Mouse (Mus musculus) neural tube, embryonic 14.5 days (tissue): ENCODE data around the gene Egfl7. TPM values are rescaled to one million over a fixed set of nuclear protein-coding genes. Genes with fewer than 3 reads are reported as not detected.
A peak's percentile ranks its signal among the peaks of the same experiment; 100 is the strongest.

Experiments
- ATAC-seq: fragments of 200-750 bp; cut with Nextera tagmentation; 2 replicates; pipeline ENCODE4 v1.8.0; 2017; ENCODE audit warnings: low read depth, mild to moderate bottlenecking, moderate TSS enrichment, moderate library complexity
- H3K27ac ChIP-seq: fragments of 300-500 bp; sonication (generic); 2 replicates; pipeline ENCODE4 v1.5.1; 2014; ENCODE audit warnings: low read depth, mild to moderate bottlenecking, control low read depth, low read length, moderate library complexity, mixed read lengths
- H3K27me3 ChIP-seq: fragments of 300-500 bp; sonication (generic); 2 replicates; pipeline ENCODE4 v1.6.1; 2014; ENCODE audit warnings: low read length; ENCODE audit not compliant: control insufficient read depth, insufficient read depth
- H3K36me3 ChIP-seq: fragments of 300-500 bp; sonication (generic); 2 replicates; pipeline ENCODE4 v1.6.1; 2014; ENCODE audit warnings: low read length, mixed read lengths; ENCODE audit not compliant: control insufficient read depth, insufficient read depth
- H3K4me1 ChIP-seq: fragments of 300-500 bp; sonication (generic); 2 replicates; pipeline ENCODE4 v1.6.1; 2014; ENCODE audit warnings: low read length; ENCODE audit not compliant: control insufficient read depth, insufficient read depth
- H3K4me2 ChIP-seq: fragments of 300-500 bp; sonication (generic); 2 replicates; pipeline ENCODE4 v1.6.1; 2014; ENCODE audit warnings: mild to moderate bottlenecking, low read depth, low read length, control low read depth
- H3K4me3 ChIP-seq: fragments of 300-500 bp; sonication (generic); 2 replicates; pipeline ENCODE4 v1.5.1; 2014; ENCODE audit warnings: low read depth, low read length, control low read depth, mixed read lengths
- H3K9ac ChIP-seq: fragments of 300-500 bp; sonication (generic); replicated peaks from 2 replicates; pipeline ENCODE4 v1.6.1; 2014; ENCODE audit warnings: low read depth, mild to moderate bottlenecking, control low read depth, low read length, mixed read lengths
- H3K9me3 ChIP-seq: fragments of 300-500 bp; sonication (generic); 2 replicates; pipeline ENCODE4 v1.6.1; 2016; ENCODE audit warnings: low read length; ENCODE audit not compliant: control insufficient read depth
- WGBS: fragments of 180-500 bp; shearing (Covaris S2); extraction: QIAGEN DNeasy Blood & Tissue Kit; methylation state at CpG from one replicate; pipeline ENCODE4 v1.1.7; 2014; 5-methylcytosine and 5-hydroxymethylcytosine counted together
- microRNA counts: library from miRNA; unstranded; fragments of <30 nt; microRNA quantifications from one replicate; lab custom pipeline; 2016
- microRNA-seq: library from miRNA; unstranded; fragments of <30 nt; microRNA quantifications from one replicate; pipeline ENCODE4, GENCODE M21; 2016
- polyA plus RNA-seq: library from polyadenylated mRNA; unstranded; fragments of >200 nt; fragmentation: Nextera tagmentation; extraction: Ambion mirVana; gene quantifications from 2 replicates; pipeline ENCODE4 v1.2.1, GENCODE M21; 2014

Gene Egfl7
- polyA plus RNA-seq, 1 experiment from 2014 or later: 37.4 TPM

DNA sequence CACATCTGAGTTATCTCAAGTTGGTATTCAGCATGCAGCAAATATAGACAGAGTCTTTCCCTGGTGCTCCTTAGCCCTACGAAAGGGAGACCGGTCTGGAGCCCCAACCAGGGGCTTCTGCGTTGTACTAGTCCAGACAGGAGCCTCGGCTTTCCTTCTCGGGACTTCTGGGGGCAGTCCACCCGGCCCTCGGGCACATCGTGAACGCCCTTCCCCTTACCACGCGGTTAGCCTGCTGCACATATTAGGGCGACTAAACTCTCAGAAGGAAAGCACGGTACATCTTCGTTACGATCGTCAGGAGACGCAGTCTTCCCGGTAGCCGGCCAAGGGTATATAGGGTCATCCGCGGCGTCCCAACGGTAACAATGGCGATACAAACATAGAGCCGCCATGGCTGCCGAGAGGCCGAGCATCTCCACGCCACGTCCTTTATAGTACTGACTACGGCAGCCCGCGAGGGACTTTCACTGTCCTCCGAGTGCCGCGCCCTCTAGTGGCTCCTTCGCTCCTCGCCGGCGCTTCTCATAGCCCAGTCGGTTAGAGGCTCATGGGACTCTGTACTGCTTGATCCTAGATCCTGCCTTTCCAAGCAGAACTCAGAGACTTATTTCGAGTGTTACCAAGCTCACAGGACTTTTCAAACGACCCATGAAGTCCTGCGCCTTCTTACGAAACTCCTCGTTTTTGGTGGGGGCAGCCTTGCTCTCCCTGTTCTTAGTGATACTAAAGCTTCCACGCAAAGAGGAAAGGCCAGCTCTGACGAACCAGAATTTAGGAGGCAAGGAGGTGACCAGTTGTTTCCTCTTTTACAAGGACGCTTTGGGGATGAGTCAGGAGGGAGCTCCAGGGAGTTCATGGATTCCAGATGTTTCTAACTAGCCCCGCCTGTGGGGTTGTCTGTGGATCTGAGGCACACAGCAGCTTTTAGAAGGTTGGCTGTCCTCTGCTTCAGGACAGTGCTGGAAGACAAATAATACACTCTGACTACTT, 60.3 kb downstream of the Egfl7 start:
- no peaks in the 10 kb centered on the region for H3K9me3 ChIP-seq
- H3K36me3 ChIP-seq: peaks cover 30% of the 10 kb centered on the region
- peak overlapping the region; percentile 76 for H3K4me3 ChIP-seq
- 4% methylated on average over 49 of the region's 49 CpGs for WGBS
- ATAC-seq: peak; percentile 85
- H3K4me1 ChIP-seq: peaks cover 16% of the 10 kb centered on the region
- H3K27me3 ChIP-seq: no peaks in the 10 kb centered on the region
- H3K9ac ChIP-seq: peak overlapping the region; percentile 82
- peak overlapping the region; percentile 79 for H3K4me2 ChIP-seq
- H3K27ac ChIP-seq: peak overlapping the region; percentile 77

GRCm38 (mm10) chr2:26641006-26641647, 61.3 kb downstream of the Egfl7 start:
- peaks cover 16% of the 10 kb centered on the region for H3K4me1 ChIP-seq
- no peak overlapping the region for H3K4me2 ChIP-seq
- no peaks in the 10 kb centered on the region for H3K9me3 ChIP-seq
- H3K27me3 ChIP-seq: no peaks in the 10 kb centered on the region
- no peak overlapping the region for H3K4me3 ChIP-seq
- no peak overlapping the region for H3K9ac ChIP-seq
- WGBS: 86% methylated on average over 7 of the region's 7 CpGs
- H3K36me3 ChIP-seq: peaks cover 20% of the 10 kb centered on the region
- 0 out of 2 replicates have a peak overlapping the region, but pooled peaks have one; percentile 4 for H3K27ac ChIP-seq
- ATAC-seq: no peak

MicroRNAs encoded within 50 kb of the gene (microRNA counts, 519-probe panel; counts per million panel counts)
- microRNA mmu-miR-126-3p (lab: Ali Mortazavi, UCI) (6,022 counts per million, percentile 88 among the panel's probes with 10 or more counts), microRNA mmu-miR-126-5p (lab: Ali Mortazavi, UCI) (4,071 counts per million, percentile 45 among the panel's probes with 10 or more counts)

Small RNAs within 50 kb of the gene (microRNA-seq; reads per million reads assigned to microRNA genes)
- gene Mir126a (not detected), gene Mir126b (not detected)

Other genes starting within 250 kb of the Egfl7 start
- gene Dnlz, start 227.9 kb upstream of the Egfl7 start, polyA plus RNA-seq: 26.6 and 31.0 TPM in 2 replicates
- gene Card9, start 219.1 kb upstream of the Egfl7 start, polyA plus RNA-seq: 1.5 and 1.7 TPM in 2 replicates
- 30.9 and 32.4 TPM in 2 replicates for gene Snapc4, start 199.4 kb upstream of the Egfl7 start, polyA plus RNA-seq
- 147 and 152 TPM in 2 replicates for gene Entr1, start 190.7 kb upstream of the Egfl7 start, polyA plus RNA-seq
- gene Pmpca, start 190.7 kb upstream of the Egfl7 start, polyA plus RNA-seq: 76.4 and 92.1 TPM in 2 replicates
- 21.3 and 24.4 TPM in 2 replicates for gene Inpp5e, start 170.8 kb upstream of the Egfl7 start, polyA plus RNA-seq
- 27.2 and 35.2 TPM in 2 replicates for gene Sec16a, start 134.8 kb upstream of the Egfl7 start, polyA plus RNA-seq
- 20.8 and 26.6 TPM in 2 replicates for gene Notch1, start 63.4 kb upstream of the Egfl7 start, polyA plus RNA-seq
- not detected in 2 replicates for gene Gm20532, start 6.6 kb downstream of the Egfl7 start, polyA plus RNA-seq
- gene Agpat2, start 24.4 kb downstream of the Egfl7 start, polyA plus RNA-seq: 2.7 and 4.1 TPM in 2 replicates
- 123 and 139 TPM in 2 replicates for gene Fam69b, start 48.4 kb downstream of the Egfl7 start, polyA plus RNA-seq
- not detected in 2 replicates for gene Lcn4, start 91.3 kb downstream of the Egfl7 start, polyA plus RNA-seq